Mouse (Mus musculus) thymus, postnatal 0 days (tissue): Measurements from ENCODE around the gene Vasp. TPM values are rescaled to one million over a fixed set of nuclear protein-coding genes. Genes with fewer than 3 reads are reported as not detected.

Source experiments
- DNase-seq: peaks from one replicate; pipeline ENCODE4 v3.0.0-alpha.2; 2015; ENCODE audit warnings: low spot score
- polyA plus RNA-seq: library from polyadenylated mRNA; unstranded; fragments of >200 nt; fragmentation: Nextera tagmentation; extraction: Ambion mirVana; gene quantifications from 2 replicates; pipeline ENCODE4 v1.2.1, GENCODE M21; 2015

The Vasp gene
- polyA plus RNA-seq, 1 experiment from 2014 or later, result 74.3 TPM

GRCm38 (mm10) chr7:19304501-19305412 is 33.1 kb upstream of the Vasp start:
- no peak for DNase-seq

DNA sequence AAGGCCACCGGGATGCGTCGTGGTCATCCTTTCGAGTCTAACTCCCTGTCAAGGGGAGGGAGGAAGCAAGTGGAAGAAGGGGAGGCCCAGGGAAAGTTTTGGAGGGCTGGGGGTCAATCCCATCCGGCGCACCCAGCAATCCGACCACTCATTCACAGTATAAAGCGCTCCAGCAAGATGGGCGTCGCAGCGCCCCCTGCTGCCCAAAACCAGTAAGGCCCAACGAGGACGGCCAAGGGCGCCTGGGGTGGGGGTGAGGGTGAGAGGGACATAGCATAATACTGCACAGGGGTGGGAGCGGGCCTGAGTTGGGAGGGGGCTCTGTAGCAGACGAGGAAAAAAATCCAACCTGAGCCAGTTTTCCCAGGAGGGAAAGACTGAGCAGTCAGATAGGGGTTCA is 32.2 kb upstream of the Vasp start:
- peak; percentile 78 for DNase-seq

GRCm38 (mm10) chr7:19303046-19303305 is 31.4 kb upstream of the Vasp start:
- no peak for DNase-seq

DNA sequence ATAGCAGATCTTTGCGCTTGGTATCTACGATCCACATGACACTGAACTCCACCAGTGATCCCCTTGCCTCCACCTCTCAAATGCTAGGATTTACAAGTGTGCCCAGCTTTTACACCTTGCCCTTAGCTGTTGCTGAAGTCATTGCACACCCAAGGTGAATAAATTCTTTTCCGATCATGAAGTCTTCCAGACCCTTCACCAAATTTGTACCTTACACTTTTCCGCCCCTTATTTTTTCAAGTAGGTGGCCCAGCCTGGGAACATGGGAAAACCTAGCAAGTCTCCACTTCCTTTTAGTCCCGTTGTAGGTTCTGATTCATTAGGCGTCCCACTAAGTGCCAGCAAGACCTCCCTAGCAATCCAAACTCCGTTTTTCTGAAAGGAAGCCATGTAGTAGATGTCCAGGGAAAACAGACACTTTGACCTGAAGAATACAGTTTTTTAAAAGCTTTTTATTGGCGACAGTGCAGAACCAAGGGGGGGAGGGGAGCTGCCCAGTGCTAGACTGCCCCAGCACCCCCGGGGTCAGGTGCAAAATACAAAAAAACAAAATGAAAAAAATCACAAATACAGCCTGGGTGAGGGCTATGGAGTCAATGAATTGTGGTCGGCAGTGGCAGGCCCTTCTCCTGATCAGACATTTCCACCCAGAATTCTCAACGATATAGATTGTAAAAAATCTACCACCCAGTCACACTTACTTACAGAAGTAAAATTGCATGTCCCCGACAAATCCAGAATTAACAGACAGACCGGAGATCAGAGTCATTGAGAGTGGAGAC is 30.8 kb upstream of the Vasp start:
- DNase-seq, result no peak

- no peak for DNase-seq
These were observed 30.0 kb upstream of the Vasp start for GRCm38 (mm10) chr7:19301461-19302263.

DNA sequence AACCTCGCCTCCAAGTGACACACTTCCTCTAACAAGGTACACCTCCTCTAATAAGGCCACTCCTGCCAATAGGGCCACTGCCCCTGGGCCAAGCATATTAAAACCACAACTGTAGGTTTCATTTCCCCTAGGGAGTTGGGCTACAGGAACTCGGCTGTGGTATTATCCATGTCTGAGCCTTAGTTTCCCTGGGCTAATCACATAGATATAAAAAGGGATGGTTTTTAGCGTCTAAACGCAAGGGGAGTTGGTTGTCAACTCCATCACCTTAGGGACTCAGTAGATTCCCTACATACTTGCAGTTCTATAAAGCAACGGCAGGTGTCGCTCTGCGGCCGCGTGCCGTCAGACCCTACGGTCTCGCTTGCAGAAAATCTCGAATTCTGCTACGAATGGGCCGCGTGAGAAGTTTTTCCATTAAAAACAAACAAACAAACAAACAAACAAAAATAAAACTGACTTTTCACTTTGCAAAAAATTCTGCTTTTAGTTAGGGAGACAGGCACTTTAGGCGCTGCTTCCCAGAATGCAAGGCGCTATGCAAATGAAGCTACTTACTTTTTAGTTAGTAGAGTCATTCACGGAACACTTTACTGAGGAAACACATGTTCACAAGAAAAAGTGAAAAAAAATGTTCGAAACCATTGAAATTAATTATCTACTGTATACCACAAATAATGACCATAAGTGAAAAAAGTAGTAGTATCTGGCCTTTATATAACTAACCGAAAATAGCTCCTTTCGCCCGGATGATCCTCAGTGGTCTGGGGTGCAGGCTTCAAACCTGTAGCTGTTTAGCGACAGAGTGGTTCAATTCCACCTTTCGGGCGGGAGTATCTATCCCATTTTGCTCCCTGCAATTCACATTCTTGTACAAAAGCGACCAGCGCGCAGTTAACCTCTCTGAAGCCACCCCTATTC is 29.1 kb upstream of the Vasp start:
- DNase-seq, result peak; percentile 87

DNA sequence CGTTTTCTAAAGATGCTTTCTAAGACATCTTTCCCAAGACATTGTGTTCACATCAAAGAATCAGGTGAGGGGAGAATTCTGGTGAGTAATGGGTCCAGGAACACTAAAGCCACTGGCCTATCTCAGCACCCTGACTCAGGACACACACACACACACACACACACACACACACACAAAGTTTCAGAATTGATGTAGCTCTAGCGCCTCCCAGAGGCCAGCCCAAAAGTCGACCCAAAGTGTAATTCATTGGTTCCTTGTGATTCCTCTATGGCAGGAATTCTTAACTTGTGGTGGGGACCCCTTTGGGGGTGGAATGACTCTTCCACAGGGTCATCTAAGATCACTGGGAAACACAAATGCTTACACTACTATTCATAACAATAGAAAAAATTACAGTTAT is 27.6 kb upstream of the Vasp start:
- no peak for DNase-seq

DNA sequence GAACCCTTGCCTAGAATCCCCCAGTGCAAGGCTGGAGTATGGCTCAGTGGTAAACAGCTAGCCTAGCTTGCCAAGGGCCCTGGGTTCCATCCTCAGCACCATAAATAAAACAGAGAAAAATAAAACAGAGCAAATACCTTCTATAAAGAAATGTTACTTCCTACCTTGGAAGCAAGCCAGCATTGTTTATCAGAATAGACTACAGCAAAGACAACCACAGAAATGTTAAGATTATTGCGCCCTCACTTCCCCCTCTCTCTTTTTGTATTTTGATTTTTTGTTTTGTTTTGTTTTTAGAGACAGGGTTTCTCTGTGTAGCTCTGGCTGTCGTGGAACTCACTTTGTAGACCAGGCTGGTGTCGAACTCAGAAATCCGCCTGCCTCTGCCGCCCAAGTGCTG is 26.2 kb upstream of the Vasp start:
- no peak for DNase-seq

GRCm38 (mm10) chr7:19297034-19297433 is 25.4 kb upstream of the Vasp start:
- no peak for DNase-seq

GRCm38 (mm10) chr7:19295503-19296185 is 24.0 kb upstream of the Vasp start:
- peak; percentile 91 for DNase-seq

- peak; percentile 60 for DNase-seq
These were observed 19.5 kb upstream of the Vasp start for GRCm38 (mm10) chr7:19290969-19291596.

DNA sequence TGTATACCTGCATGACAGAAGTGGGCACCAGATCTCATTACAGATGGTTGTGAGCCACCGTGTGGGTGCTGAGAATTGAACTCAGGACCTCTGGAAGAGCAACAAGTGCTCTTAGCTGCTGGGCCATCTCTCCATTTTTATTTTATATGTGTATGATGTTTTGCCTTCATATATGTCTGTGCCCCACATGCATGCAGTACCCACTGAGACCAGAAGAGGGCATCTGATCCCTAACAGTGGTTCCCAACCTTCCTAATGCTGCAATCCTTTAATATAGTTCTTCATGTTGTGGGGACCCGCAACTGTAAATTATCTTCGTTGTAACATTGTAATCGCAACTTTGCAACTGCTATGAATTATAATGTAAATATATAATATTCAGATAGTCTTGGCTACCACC is 13.1 kb upstream of the Vasp start:
- DNase-seq, result peak; percentile 62

GRCm38 (mm10) chr7:19283406-19283804 is 11.8 kb upstream of the Vasp start:
- DNase-seq, result no peak

DNA sequence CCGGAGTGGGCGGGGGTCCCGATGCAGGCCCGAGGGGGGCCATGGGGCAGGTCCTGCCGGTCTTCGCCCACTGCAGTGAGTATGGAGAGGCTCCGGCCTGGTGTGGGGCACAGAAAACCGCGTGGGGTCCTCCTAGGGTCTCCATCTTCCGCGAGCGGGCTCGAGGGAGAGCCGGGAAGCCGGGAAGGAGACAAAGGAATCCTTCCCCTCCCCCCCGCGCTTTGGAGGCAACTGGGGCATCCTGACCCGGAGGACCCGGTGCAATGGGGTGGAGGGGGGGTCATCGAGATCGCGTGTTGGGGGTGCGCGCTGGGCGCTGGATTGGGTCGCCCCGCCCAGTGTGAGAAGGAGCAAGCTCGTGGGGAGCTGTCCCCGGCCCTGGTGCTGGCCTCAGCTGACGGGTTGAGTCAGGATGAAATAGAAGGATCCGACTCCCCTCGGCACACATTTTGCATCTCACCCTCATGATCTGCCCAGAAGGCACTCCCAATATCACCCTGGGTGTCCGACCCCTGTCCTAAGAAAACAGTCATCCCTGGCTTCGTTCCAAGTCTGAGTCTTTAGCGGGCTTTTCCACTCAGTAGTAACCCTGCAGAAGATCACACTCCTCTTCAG is 11.3 kb upstream of the Vasp start:
- DNase-seq, result peak; percentile 47

DNA sequence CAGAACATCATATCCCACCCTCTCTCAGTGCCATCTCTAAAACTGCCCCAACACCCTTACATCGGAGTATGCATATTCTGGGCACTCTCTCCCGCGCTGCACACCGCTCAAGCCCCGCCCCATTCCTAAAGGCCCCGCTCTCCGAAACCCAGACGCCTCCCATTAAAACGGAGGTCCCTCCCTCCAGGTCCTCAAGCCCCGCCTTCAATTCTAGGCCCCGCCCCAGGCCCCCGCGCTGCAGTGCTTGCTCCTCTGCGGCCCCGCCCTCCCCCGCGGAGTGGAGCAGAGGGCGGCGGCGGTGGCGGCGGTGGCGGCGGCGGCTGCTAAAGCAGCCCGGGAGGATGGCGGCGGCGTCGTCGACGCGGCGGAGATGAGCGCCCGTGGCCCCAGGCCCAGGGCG is 10.8 kb upstream of the Vasp start, which contains the start of gene Rtn2:
Gene Rtn2, plus strand, starts transcription at position 240 of the 400 bp plus-strand sequence.
- peak; percentile 65 for DNase-seq

- DNase-seq, result peak; percentile 53
These were observed 10.2 kb upstream of the Vasp start for GRCm38 (mm10) chr7:19281680-19282304.

GRCm38 (mm10) chr7:19279581-19280114 is 8.0 kb upstream of the Vasp start, which contains the start of gene Ppm1n:
Ppm1n (minus strand) TSS chr7:19280064.
- DNase-seq, result peak; percentile 58

- no peak for DNase-seq
These were observed 7.4 kb upstream of the Vasp start for GRCm38 (mm10) chr7:19279052-19279451.
